Mouse (Mus musculus): ENCODE data around the gene Npsr1.

- TF ChIP-seq CTCF (IDR thresholded peaks at IDR 0.05), result no peak
- no peak for TF ChIP-seq EP300 (IDR thresholded peaks at IDR 0.05; ENCODE audit: insufficient read depth, low read depth, low read length)
- no peak for TF ChIP-seq POLR2A (IDR thresholded peaks at IDR 0.05; ENCODE audit: insufficient read depth, low read depth, low read length)
Observed at GRCm38 (mm10) chr9:24157208-24157607, 59.4 kb downstream of the Npsr1 start.

Data from heart, adult 2 months (tissue).